ENCODE assay signal across 8 mouse cellular contexts in the genomic region with DNA sequence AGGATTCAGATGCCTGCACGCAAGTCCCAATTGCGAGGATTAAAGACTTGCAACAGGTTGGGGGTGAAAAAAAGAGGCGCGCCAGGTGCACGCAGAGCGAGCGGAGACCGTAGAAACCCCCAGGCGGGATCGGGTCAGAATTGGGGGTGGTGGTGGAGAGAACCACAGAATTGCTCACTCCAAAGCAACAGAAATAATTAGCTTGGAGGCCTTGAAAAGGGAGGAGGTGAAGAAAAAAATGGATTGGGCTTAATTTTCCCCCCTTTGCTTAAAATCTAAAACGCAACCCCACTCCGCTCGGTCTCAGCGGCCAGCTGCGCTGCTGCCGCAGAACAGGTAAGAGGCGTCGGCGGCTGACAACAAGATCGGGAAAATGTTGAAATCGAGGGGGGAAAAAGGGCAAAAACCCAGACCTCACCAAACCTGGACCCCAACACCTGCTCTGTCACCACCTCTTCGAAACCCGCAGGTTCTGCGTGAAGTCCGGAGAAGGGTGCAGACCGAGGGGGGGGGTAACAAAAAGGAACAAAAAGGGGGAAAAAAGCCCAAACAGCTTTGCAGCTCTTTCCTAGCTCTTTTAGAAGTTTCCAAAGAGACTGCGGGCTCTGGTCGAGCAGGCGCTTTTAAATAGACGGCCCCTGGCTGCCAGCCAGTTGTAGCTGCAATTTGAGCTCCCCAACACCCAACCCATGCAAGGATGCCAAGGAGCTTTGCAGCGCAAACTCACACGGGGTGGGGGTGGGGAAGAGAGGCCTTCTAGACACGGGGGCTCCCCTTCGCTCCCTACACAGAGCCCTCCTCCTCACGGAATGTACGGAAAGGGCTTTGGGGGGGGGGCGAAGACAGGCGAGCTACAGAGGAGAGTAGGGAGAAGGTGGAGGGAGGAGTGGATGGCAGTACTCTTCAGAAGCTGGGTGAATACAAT. TPM values are rescaled to one million over a fixed set of nuclear protein-coding genes. Genes with fewer than 3 reads are reported as not detected.
DNase-seq lines count a peak whose midpoint lies in the region; ATAC-seq and TF ChIP-seq lines count a peak whose summit lies in the region.

A gene (minus strand): TSS at position 598 of the 925 bp plus-strand sequence.

- under 1% methylated on average over 37 of the region's 38 CpGs for WGBS in hindbrain, embryonic 11.5 days

- peak within 1 kb of the TSS; percentile 81 for H3K4me2 ChIP-seq in hindbrain, embryonic 11.5 days (replicated peaks; ENCODE audit: low read depth, low read length)

- TF ChIP-seq CTCF in G1E (IDR thresholded peaks at IDR 0.05; ENCODE audit: low read depth, low read length), result no peak

- no peaks in the 10 kb centered on the region for H3K9me3 ChIP-seq in G1E (replicated peaks)
- no peaks in the 10 kb centered on the region for H3K9me3 ChIP-seq in hindbrain, embryonic 11.5 days (ENCODE audit: control insufficient read depth, low read length)

- no peak for ATAC-seq in G1E (ENCODE audit: extremely low read depth, insufficient number of reproducible peaks, low FRiP score, poor library complexity, severe bottlenecking)
- ATAC-seq in hindbrain, embryonic 11.5 days (ENCODE audit: low FRiP score), result peak; percentile 32

- no peaks in the 10 kb centered on the region for H3K36me3 ChIP-seq in G1E (replicated peaks)
- H3K36me3 ChIP-seq in hindbrain, embryonic 11.5 days (ENCODE audit: control insufficient read depth, insufficient read depth, low read length), result no peaks in the 10 kb centered on the region

- no peak for DNase-seq in G1E (ENCODE audit: low spot score)
- DNase-seq in cerebellum, adult 18-20 months, result peak; percentile 69 to 77
- DNase-seq in forelimb bud, embryonic 11.5 days (ENCODE audit: low read depth, low spot score), result peak; percentile 80
- DNase-seq in hindbrain, embryonic 11.5 days (ENCODE audit: low spot score), result peak; percentile 75
- DNase-seq in layer of hippocampus, postnatal 14 days (ENCODE audit: low spot score in 2 of 2), result peak; percentile 58 to 70
- DNase-seq in lung, postnatal 10 days, result peak; percentile 88
- DNase-seq in right cerebral cortex, postnatal 4 days, result peak; percentile 85
- no peak for DNase-seq in T-cell, adult 2 months (ENCODE audit: low spot score)

- H3K27ac ChIP-seq in hindbrain, embryonic 11.5 days (ENCODE audit: low read depth, low read length), result peak within 1 kb of the TSS; percentile 40; the same call in 1 of the 2 replicates

- peaks cover 53% of the 10 kb centered on the region for H3K27me3 ChIP-seq in G1E (ENCODE audit: insufficient read depth, low read length)
- peaks cover 17% of the 10 kb centered on the region for H3K27me3 ChIP-seq in hindbrain, embryonic 11.5 days (ENCODE audit: control insufficient read depth, insufficient read depth, low read length)

- H3K4me3 ChIP-seq in G1E (ENCODE audit: low read depth, low read length), result 0 out of 2 replicates have a peak within 1 kb of the TSS, but pooled peaks have one; percentile 8
- H3K4me3 ChIP-seq in hindbrain, embryonic 11.5 days (ENCODE audit: low read depth, low read length), result peak within 1 kb of the TSS; percentile 50

- H3K9ac ChIP-seq in hindbrain, embryonic 11.5 days (ENCODE audit: low read depth, low read length), result peak within 1 kb of the TSS; percentile 61

- H3K4me1 ChIP-seq in G1E (ENCODE audit: insufficient read depth, low read depth, low read length), result peaks cover 42% of the 10 kb centered on the region
- H3K4me1 ChIP-seq in hindbrain, embryonic 11.5 days (replicated peaks; ENCODE audit: control insufficient read depth, insufficient read depth, low read length), result peaks cover 2% of the 10 kb centered on the region

RNA-seq across cellular contexts. Expression of the gene that starts here (rescaled TPM):
- total RNA-seq in G1E (2014; fragmentation: Nextera tagmentation), result not detected in 2 replicates
- total RNA-seq in G1E (2017), result 0.11 and 0.17 TPM in 2 replicates
- 0.01 TPM in 1 of 2 replicates, not detected in the other for polyA plus RNA-seq in G1E (2012)
- polyA plus RNA-seq in hindbrain, embryonic 11.5 days (2014; fragmentation: Nextera tagmentation; extraction: Ambion mirVana), result 28.1 and 34.8 TPM in 2 replicates
- 10 to 100 TPM; 61.5 to 66.8 TPM for total RNA-seq in layer of hippocampus, postnatal 14 days (2021)

Comparison
In these comparisons a context has a peak if more than half of its experiments do, and no peak if none do; other contexts are left out.
1. RNA of the gene that starts here (total RNA-seq): 61.5 to 66.8 TPM in layer of hippocampus, postnatal 14 days; 0.11 to 0.17 TPM in G1E; every median in the first group is over 10 times any median in the second.
2. RNA of the gene that starts here (polyA plus RNA-seq): 28.1 to 34.8 TPM in hindbrain, embryonic 11.5 days; 0.01 TPM in G1E; every median in the first group is over 10 times any median in the second.
3. DNase-seq: peak in cerebellum, adult 18-20 months (2 of 2), forelimb bud, embryonic 11.5 days (single experiment), hindbrain, embryonic 11.5 days (single experiment), layer of hippocampus, postnatal 14 days (2 of 2), lung, postnatal 10 days (single experiment) and right cerebral cortex, postnatal 4 days (single experiment); none in G1E (single experiment) and T-cell, adult 2 months (single experiment).